Mouse (Mus musculus) embryo, embryonic 10.5 days (tissue): ENCODE data around the gene Gpatch4.

Experiments
- DNase-seq: peaks from one replicate; pipeline ENCODE4 v3.0.0-alpha.2; 2015; ENCODE audit warnings: low spot score

The Gpatch4 gene

GRCm38 (mm10) chr3:88094126-88094525, 51.2 kb downstream of the Gpatch4 start:
- no peak for DNase-seq

- no peak for DNase-seq
Observed at GRCm38 (mm10) chr3:88097666-88098065, 54.8 kb downstream of the Gpatch4 start.

- DNase-seq, result no peak
Observed at GRCm38 (mm10) chr3:88100251-88100650, 57.3 kb downstream of the Gpatch4 start.

- DNase-seq, result no peak
Observed at GRCm38 (mm10) chr3:88101736-88102135, 58.8 kb downstream of the Gpatch4 start.

- DNase-seq, result no peak
Observed at GRCm38 (mm10) chr3:88102196-88102595, 59.3 kb downstream of the Gpatch4 start.

GRCm38 (mm10) chr3:88102611-88103010, 59.7 kb downstream of the Gpatch4 start:
- no peak for DNase-seq
